Mouse (Mus musculus): ENCODE results near the gene Rhof.

GRCm38 (mm10) chr5:123141555-123142160 lies 9.2 kb upstream of the Rhof start:
- TF ChIP-seq CTCF (IDR thresholded peaks at IDR 0.05; ENCODE audit: low read depth, low read length) (no peak), POLR2A (IDR thresholded peaks at IDR 0.05; ENCODE audit: extremely low read depth, insufficient read depth, low read length) (no peak)
